Mouse (Mus musculus): ENCODE data around the gene Parp12. TPM values are rescaled to one million over a fixed set of nuclear protein-coding genes. Genes with fewer than 3 reads are reported as not detected.

The Parp12 gene
- total and polyA plus RNA-seq, 3 experiments: not detected

GRCm38 (mm10) chr6:39040451-39040850 is 77.7 kb downstream of the Parp12 start:
- H3K4me1 ChIP-seq (ENCODE audit: insufficient read depth, low read depth, low read length): no peaks in the 10 kb centered on the region
- no peak overlapping the region for H3K4me3 ChIP-seq (ENCODE audit: low read depth, low read length)
- no peaks in the 10 kb centered on the region for H3K36me3 ChIP-seq (replicated peaks)
- H3K9me3 ChIP-seq (replicated peaks): no peaks in the 10 kb centered on the region
- no peak for TF ChIP-seq POLR2AphosphoS5 (IDR thresholded peaks at IDR 0.05; ENCODE audit: insufficient replicate concordance, low read depth, low read length)
- no peak for TF ChIP-seq CTCF (IDR thresholded peaks at IDR 0.05; ENCODE audit: low read depth, low read length)
- no peak for TF ChIP-seq TAL1 (conservative IDR thresholded peaks at IDR 0.05; ENCODE audit: low read depth, low read length)
- TF ChIP-seq GATA2 (IDR thresholded peaks at IDR 0.05; ENCODE audit: borderline replicate concordance, low read depth, low read length): no peak
- no peak for TF ChIP-seq GATA1 (IDR thresholded peaks at IDR 0.05; ENCODE audit: borderline replicate concordance, low read length)
- ATAC-seq (ENCODE audit: extremely low read depth, insufficient number of reproducible peaks, low FRiP score, poor library complexity, severe bottlenecking) (no peak), DNase-seq (ENCODE audit: low spot score) (no peak)
- peaks cover 68% of the 10 kb centered on the region for H3K27me3 ChIP-seq (ENCODE audit: insufficient read depth, low read length)

Other genes with a start within 250 kb of the Parp12 start
- gene Tbxas1, start 242.9 kb downstream of the Parp12 start, total RNA-seq (2014; fragmentation: Nextera tagmentation): 8.1 and 13.2 TPM in 2 replicates
- 3.2 and 3.5 TPM in 2 replicates for gene Tbxas1, start 242.9 kb downstream of the Parp12 start, total RNA-seq (2017)
- gene Tbxas1, start 242.9 kb downstream of the Parp12 start, polyA plus RNA-seq (2012): 1.2 TPM in 2 replicates
- 97.9 and 113 TPM in 2 replicates for gene Hipk2, start 242.2 kb downstream of the Parp12 start, total RNA-seq (2014; fragmentation: Nextera tagmentation)
- gene Hipk2, start 242.2 kb downstream of the Parp12 start, total RNA-seq (2017): 4.6 and 5.5 TPM in 2 replicates
- 37.6 and 39.6 TPM in 2 replicates for gene Hipk2, start 242.2 kb downstream of the Parp12 start, polyA plus RNA-seq (2012)
- gene Kdm7a, start 88.4 kb upstream of the Parp12 start, total RNA-seq (2014; fragmentation: Nextera tagmentation): 29.0 and 45.1 TPM in 2 replicates
- 6.7 and 9.0 TPM in 2 replicates for gene Kdm7a, start 88.4 kb upstream of the Parp12 start, total RNA-seq (2017)
- 0.50 and 0.76 TPM in 2 replicates for gene Kdm7a, start 88.4 kb upstream of the Parp12 start, polyA plus RNA-seq (2012)

Data from G1E (cell line).